Mouse (Mus musculus) natural killer cell, adult 2 months (primary cell): Measurements from ENCODE around the gene A630089N07Rik.

Source experiments
- DNase-seq, 2 experiments: peaks; one replicate each; pipeline ENCODE4 v3.0.0; 2022; ENCODE audit warnings: low spot score in 2 of 2

The A630089N07Rik gene

DNA sequence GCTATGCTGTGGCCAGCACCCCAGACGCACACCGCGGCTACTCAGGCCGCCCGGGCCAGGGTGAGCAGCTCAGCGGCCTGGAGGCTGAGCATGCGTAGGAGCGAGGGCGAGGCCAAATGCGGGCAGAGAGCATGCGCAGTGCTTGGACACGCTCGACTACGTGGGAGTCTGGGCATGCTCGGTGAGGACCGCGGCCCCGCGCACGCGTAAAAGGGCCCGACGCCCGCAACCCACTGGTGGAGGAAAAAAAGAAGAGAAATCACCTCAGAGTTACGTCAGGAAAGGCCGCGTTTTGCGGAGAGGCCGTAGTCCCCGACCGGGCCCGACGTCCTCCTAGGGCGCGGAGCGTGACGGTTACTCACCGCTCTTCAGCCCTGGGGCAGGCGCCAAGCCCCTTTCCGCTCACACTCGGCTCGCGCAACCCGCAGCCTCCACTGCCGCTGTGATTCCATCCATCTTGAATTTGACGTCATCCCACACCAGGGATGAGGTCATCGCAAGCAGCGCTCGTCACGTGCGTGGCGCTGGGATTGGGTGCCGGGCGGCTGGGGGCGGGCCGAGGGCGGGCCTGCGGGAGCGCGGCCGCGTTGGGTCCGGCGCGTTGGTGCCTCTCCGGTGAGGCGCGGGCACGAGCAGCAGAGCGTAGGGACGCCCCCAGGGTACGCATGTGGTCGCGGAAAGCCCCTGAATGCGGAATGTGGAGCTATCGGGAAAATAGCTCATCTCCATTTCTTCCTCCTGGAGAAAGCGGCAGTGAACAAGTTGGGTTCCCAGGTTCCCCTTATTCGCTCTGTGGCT is 119.9 kb downstream of the A630089N07Rik start, which contains the start of the genes C2cd2 and Zbtb21:
Gene C2cd2, minus strand, starts transcription at position 448 of the 798 bp plus-strand sequence.
Gene Zbtb21, minus strand, starts transcription at position 472 of the 798 bp plus-strand sequence.
- peak; percentile 94 to 95 for DNase-seq

DNA sequence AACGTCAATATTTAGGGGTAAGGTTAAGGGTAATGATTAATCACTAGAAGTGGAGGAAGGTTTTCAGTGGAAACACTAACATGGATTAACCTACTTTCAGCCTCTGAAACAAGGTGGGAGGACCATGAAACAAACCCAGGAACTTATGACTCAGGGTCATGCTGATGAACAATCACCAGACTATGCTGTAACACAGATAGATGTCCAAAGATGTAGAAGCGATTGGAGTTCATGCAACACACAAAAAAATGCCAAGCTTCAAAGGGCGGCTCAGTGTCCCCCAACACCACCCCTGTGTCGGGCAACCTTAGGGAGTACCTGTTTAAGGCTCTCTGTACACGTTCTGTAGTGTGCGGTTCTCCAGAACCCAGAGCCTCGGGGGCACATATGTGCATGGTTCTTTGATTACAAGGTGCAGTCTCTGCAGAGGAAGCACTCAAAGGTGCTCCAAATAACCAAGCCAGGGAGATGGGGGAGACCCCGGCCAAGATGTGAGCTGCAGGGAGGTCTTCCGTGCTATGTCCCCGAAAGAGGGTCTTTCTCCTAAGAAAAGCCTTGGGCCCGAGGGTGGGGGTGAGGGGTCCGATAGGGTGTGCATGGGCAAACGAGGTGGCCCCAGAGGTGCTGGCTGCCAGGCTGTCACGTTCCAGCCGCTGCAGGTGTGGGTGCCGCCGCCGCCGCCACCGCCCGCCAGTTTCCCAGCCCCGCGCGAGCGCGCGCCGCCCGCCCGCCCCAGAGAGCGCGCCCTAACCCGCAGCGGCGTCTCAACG is 120.7 kb downstream of the A630089N07Rik start:
- DNase-seq: no peak

DNA sequence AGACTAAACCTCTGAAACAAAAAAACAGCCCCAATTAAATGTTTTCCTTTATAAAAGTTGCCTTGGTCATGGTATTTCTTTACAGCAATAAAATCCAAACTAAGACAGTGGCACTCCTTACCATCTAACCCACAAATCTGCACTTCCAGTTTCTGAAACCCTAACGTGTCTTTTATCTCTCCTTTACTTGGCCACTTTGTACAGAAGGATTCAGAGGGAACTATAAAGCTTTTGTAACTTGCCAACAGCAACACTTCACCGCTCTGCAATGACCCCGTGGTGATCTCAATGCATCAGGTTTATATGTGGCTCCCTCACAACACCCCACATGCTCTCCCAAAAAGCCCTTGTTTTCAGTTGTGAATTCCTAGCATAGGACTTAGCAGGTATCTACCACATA is 121.9 kb downstream of the A630089N07Rik start:
- no peak for DNase-seq

DNA sequence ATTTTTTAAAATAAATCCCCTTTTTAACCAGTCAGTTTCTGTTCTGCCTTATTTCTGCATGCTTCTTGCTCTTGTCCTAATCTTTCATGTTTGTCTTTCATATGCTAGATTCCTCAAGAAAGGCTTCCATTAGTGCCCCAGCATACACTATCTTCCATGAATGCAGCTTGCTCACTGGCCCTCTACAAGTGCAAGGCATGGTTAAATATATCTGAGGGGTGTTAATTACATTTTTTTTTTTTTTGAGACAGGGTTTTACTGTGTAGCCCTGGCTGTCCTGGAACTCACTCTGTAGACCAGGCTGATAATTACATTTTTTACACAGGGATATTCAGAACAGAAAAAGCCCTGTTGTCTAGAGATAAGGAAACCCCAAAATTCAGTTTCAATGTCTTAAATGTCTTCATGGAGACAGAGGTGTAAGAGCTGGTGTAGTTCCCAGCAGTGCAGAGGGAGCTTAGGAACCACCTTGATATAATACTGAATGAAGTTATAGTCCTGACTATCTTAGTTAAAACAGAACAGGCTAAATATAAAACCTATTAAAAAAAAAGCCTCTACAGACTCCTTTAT is 123.8 kb downstream of the A630089N07Rik start:
- no peak for DNase-seq

DNA sequence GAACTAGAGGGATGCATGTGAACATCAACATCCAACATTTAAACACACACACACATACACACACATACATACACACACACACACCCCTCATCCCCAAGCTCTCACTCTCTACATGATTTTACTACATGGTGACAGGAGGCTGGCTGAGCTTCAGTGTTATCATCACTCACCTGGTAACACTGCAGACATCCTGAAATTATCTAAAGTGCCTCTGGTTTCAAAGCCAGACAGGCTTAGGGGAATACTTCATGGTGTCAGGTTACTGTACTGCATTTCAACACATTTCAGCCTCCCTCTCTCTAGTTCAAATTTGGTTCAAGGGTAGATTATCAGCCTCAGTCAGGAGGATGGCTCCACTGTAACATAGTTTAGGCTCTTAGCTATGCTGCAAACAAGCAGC is 124.6 kb downstream of the A630089N07Rik start:
- no peak for DNase-seq

DNA sequence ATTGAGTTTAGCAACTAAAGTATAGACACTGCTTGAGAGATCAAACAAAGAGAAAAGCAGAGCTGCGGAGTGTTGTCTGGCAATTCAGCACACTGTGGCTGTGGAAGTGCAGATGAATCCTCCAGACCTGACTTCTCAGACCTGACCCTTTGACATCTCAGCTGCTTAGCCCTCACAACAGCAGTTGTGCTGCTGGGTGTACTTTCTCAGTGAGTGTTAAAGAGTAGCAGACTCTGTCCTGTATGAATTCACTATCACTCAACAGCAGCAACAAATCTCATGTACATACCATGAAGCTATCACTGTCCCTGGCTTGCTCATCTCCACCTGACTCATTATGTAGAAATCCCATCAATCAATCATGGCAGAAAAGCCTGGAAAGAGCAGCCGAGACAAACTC is 126.2 kb downstream of the A630089N07Rik start:
- DNase-seq: no peak

DNA sequence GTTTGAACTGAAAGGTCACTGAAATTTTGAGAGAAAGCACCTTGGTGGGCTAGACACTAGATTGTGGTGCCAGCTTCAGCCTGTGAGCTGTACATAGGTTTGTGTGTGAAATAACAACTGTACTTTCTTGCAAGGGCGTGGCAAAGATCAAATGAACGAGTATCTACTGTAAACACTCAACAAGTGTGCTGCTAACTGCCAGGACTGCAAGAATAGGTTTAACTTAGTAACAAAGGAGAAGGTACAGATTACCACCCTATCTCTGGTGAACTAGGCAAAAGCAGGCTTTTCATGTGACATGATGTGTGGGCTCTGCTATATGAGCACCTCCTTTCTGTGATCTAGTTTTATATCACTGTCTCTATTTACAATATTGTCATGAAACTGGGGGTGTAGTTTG is 128.9 kb downstream of the A630089N07Rik start:
- no peak for DNase-seq

DNA sequence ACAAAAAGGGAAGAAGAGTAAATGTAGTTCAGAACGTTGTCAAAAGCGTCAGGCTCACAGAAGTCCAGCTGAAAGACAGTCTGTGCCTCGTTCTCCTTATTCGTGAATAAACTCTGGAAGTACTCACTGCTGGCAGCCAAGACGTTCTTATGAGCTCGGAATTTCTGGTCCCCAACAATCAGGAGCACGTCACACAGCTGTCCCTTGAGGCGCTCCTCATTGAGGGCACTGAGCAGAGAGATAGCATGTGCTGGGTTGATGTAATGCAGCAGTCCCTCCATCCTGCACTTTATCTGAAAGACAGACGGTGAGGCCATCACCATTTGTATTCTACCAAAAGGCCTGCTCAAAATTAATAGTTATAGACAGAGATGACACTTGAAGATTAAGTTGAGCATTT is 129.4 kb downstream of the A630089N07Rik start:
- DNase-seq: no peak

DNA sequence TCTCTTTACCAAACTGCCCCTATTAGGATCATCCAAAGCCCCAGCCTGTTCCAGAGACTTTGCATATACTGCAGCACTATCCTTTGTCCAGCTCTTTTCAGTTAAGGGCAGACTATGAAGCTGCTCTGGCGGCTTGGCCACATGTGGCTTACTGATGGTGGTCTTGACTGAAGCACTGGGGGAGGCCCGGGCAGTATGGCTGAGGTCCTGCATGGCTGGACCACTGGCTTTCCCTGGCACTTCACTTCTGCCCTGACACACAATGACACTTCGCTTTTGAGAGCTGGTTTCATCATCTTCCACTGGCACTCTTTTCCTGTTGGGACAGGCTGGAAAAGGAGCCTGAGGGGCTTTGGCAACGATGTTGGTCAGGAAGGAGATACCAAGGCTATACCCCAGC is 129.9 kb downstream of the A630089N07Rik start:
- DNase-seq: no peak
